Mouse (Mus musculus) cerebellum, postnatal 25 days (tissue): ENCODE measurements around the gene Msx1.

Experiments
- DNase-seq, 2 experiments: peaks; one replicate each; pipeline ENCODE4 v3.0.0; 2021; ENCODE audit warnings: mixed read lengths in 2 of 2

Msx1 gene

GRCm38 (mm10) chr5:37784847-37785391 is 39.5 kb downstream of the Msx1 start:
- DNase-seq, result no peak

GRCm38 (mm10) chr5:37783306-37783705 is 41.1 kb downstream of the Msx1 start:
- DNase-seq, result no peak

GRCm38 (mm10) chr5:37775681-37776080 is 48.7 kb downstream of the Msx1 start:
- no peak for DNase-seq

GRCm38 (mm10) chr5:37774011-37774410 is 50.4 kb downstream of the Msx1 start:
- DNase-seq, result no peak

GRCm38 (mm10) chr5:37770870-37771269 is 53.5 kb downstream of the Msx1 start:
- no peak for DNase-seq
